Mouse (Mus musculus) adipocyte (in vitro differentiated cells): ENCODE results near the gene Rnf168.

Experiments
- DNase-seq: peaks from one replicate; pipeline ENCODE4 v3.0.0-alpha.2; 2016; ENCODE audit warnings: low spot score

Rnf168 gene

DNA sequence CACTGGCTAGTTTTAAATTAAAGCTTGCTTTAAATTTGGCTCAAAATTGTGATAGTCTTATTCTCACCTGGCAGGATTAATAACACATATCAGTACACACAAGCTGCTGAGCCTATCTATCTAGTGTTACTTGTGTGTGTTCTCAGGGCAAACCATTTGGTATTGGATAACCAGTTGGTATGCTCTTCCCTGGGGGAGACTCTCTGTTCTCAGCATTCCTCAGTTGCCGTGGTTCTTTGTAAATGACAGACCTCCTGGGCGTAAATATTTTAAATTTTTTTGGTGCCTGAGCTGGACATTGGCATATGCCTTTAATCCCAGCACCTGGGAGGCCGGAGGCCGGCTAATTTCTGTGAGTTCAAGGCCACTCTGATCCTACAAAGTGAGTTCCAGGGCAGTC is 35.6 kb downstream of the Rnf168 start:
- DNase-seq: no peak

DNA sequence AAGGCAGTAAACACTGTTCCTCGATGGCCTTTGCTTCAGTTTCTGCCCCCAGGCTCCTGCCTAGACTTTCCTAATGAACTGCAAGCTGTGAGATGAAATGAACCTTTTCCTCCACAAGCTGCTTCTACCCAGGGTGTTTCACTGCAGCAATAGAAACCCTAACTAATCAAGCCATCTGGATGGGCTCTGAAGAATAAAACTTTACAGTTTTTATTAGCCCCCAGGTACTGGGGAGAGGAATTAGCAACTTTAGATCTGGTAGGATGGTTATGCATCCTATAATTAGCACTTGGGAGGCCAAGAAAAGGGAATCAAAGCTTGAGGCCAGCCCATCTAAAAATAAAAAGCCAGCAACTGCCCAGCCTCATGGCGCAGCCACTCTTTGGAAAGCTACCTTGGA is 39.3 kb downstream of the Rnf168 start:
- no peak for DNase-seq

DNA sequence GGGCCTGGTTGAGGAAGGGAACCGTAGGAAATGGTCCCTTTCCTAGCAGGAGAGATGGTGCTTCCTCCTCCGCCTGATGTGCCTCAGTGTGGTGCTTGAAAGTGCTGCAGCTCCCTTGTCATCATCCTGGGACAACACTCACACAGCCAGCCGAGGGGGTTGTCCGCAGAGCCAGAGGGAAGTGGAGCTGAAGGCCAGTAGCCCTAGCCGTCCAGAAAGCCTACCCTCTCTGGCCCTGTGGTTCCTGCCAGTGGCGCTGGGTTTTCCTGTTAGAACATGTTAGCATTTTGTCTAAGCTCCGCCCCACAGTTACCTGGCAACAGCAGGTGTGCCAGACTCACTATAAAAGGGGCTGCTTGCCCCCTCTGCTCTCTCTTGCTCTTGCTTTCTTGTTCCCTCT is 46.7 kb downstream of the Rnf168 start:
- DNase-seq: no peak

GRCm38 (mm10) chr16:32330876-32331670 is 53.8 kb downstream of the Rnf168 start:
- no peak for DNase-seq

DNA sequence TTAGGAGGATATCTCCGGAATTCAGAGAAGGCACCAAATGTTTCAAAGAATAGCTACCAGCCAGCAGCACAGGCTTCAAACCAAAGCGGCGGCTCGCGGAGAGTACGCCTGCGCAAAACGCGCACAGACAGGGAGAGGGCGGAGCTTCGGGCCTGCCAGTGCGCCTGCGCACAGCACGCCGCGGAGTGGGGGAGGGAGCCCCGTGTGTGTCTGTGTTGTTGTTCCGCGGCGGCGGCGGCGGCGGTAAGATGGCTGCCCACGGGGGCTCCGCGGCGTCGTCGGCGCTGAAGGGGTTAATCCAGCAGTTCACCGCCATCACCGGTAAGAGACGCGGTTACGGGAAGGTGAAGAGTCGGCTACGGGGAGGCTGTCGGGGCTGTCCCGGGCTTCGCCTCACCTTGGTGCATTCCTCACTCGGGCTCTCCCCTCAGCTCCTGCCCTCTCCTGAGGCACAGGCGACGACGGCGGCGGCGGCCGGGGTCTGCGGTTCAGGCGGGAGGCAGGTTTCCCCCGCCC is 54.8 kb downstream of the Rnf168 start, which contains the start of gene Ubxn7:
Gene Ubxn7, plus strand, starts transcription at position 218 of the 516 bp plus-strand sequence.
- peak; percentile 98 for DNase-seq

GRCm38 (mm10) chr16:32332556-32333511 is 55.6 kb downstream of the Rnf168 start:
- peak; percentile 85 for DNase-seq

DNA sequence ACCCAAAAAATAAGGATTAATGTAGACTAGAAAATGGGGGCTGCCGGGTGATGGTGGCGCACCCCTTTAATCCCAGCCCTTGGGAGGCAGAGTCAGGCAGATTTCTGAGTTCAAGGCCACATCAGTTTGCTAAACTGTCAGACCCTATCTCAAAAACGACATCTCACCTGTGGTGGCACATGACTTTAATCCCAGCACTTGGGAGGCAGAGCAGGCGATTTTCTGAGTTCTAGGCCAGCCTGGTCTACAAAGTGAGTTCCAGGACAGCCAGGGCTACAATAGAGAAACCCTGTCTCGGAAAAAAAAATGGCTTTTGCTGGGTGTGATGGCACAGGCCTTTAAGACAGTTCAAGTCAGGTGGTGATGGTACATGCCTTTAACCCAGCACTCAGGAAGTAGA is 57.9 kb downstream of the Rnf168 start:
- DNase-seq: no peak

GRCm38 (mm10) chr16:32336026-32336780 is 58.9 kb downstream of the Rnf168 start:
- no peak for DNase-seq

- no peak for DNase-seq
These were observed 59.7 kb downstream of the Rnf168 start for GRCm38 (mm10) chr16:32337001-32337400.

GRCm38 (mm10) chr16:32340451-32340850 is 63.2 kb downstream of the Rnf168 start:
- no peak for DNase-seq

DNA sequence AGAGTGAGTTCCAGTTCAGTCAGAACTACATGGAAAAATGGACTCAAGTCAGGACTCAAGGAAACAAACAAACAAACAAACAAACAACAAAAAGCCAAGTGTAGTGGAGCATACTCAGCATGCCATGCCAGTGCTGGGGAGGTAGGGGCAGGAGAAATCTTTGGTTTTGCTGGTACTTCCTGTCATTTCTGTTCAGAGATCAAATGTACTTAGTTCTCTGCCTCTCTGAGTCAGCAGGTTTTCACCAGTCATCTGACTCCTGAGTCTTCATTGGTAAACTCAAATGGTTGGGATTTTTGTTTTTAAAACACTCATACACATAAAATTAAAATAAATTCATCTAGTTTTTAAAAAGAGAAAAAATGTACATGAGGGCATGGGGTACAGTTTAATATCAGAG is 68.3 kb downstream of the Rnf168 start:
- DNase-seq: no peak

GRCm38 (mm10) chr16:32350776-32351175 is 73.5 kb downstream of the Rnf168 start:
- DNase-seq: no peak
